Mouse (Mus musculus): ENCODE results near the gene Med25.

- no peak for TF ChIP-seq CTCF (IDR thresholded peaks at IDR 0.05; ENCODE audit: insufficient read depth, low read length)
- TF ChIP-seq POLR2A (IDR thresholded peaks at IDR 0.05; ENCODE audit: borderline replicate concordance, extremely low read depth, low read depth, low read length): no peak
Observed at GRCm38 (mm10) chr7:44867010-44867702, 25.4 kb downstream of the Med25 start.

Measured in lung, adult 2 months (tissue).